Mouse (Mus musculus) kidney, embryonic 16.5 days (tissue): ENCODE measurements at regions not wholly inside any gene's neighbourhood (a gene's known extent, or its start where the extent isn't known, plus 50 kb on each side); places are given as distances from the start of the nearest gene placed in this dataset.

Experiments used
- ATAC-seq: fragments of 200-750 bp; cut with Nextera tagmentation; 2 replicates; pipeline ENCODE4 v1.8.0; 2017; ENCODE audit warnings: moderate TSS enrichment; ENCODE audit not compliant: low FRiP score, low TSS enrichment
- H3K27ac ChIP-seq: fragments of 300-500 bp; sonication (generic); 2 replicates; pipeline ENCODE4 v1.5.1; 2014; ENCODE audit warnings: low read length
- H3K27me3 ChIP-seq: fragments of 300-500 bp; sonication (generic); 2 replicates; pipeline ENCODE4 v1.6.1; 2014; ENCODE audit warnings: low read length, control low read depth, mixed read lengths; ENCODE audit not compliant: insufficient read depth
- H3K36me3 ChIP-seq: fragments of 300-500 bp; sonication (generic); 2 replicates; pipeline ENCODE4 v1.6.1; 2014; ENCODE audit warnings: low read length, control low read depth, mixed read lengths; ENCODE audit not compliant: insufficient read depth
- H3K4me1 ChIP-seq: fragments of 300-500 bp; sonication (generic); 2 replicates; pipeline ENCODE4 v1.6.1; 2014; ENCODE audit warnings: low read length, control low read depth, mixed read lengths; ENCODE audit not compliant: insufficient read depth
- H3K4me2 ChIP-seq: fragments of 300-500 bp; sonication (generic); replicated peaks from 2 replicates; pipeline ENCODE4 v1.6.1; 2014; ENCODE audit warnings: low read depth, low read length
- H3K4me3 ChIP-seq: fragments of 300-500 bp; sonication (generic); 2 replicates; pipeline ENCODE4 v1.5.1; 2014; ENCODE audit warnings: mild to moderate bottlenecking, low read length
- H3K9ac ChIP-seq: fragments of 300-500 bp; sonication (generic); replicated peaks from 2 replicates; pipeline ENCODE4 v1.6.1; 2014; ENCODE audit warnings: low read length
- H3K9me3 ChIP-seq: fragments of 300-500 bp; sonication (generic); 2 replicates; pipeline ENCODE4 v1.6.1; 2016; ENCODE audit warnings: low read length, control low read depth
- WGBS: fragments of 180-500 bp; shearing (Covaris S2); extraction: QIAGEN DNeasy Blood & Tissue Kit; methylation state at CpG from one replicate; pipeline ENCODE4 v1.1.7; 2014; 5-methylcytosine and 5-hydroxymethylcytosine counted together

GRCm38 (mm10) chr3:52756816-52757215 is 260.2 kb downstream of the Cog6 start:
- H3K27ac ChIP-seq: no peak overlapping the region
- WGBS: 89% methylated on average over 5 of the region's 5 CpGs
- H3K4me2 ChIP-seq: no peak overlapping the region

GRCm38 (mm10) chr3:52756006-52756405 is 261.0 kb downstream of the Cog6 start:
- Histone ChIP-seq H3K36me3 (no peaks in the 10 kb centered on the region), H3K9ac (no peak overlapping the region), H3K9me3 (no peaks in the 10 kb centered on the region), H3K27ac (no peak overlapping the region), H3K4me1 (peaks cover 29% of the 10 kb centered on the region), H3K4me3 (no peak overlapping the region), H3K4me2 (no peak overlapping the region), H3K27me3 (no peaks in the 10 kb centered on the region)
- no peak for ATAC-seq
- 42% methylated on average over 5 of the region's 5 CpGs for WGBS

More at GRCm38 (mm10) chr3:52756816-52757215, 260.2 kb downstream of the Cog6 start:
- no peaks in the 10 kb centered on the region for H3K36me3 ChIP-seq
- H3K4me3 ChIP-seq: no peak overlapping the region
- no peak for ATAC-seq
- H3K4me1 ChIP-seq: peaks cover 29% of the 10 kb centered on the region
- H3K9me3 ChIP-seq: no peaks in the 10 kb centered on the region
- no peak overlapping the region for H3K9ac ChIP-seq
- H3K27me3 ChIP-seq: no peaks in the 10 kb centered on the region

DNA sequence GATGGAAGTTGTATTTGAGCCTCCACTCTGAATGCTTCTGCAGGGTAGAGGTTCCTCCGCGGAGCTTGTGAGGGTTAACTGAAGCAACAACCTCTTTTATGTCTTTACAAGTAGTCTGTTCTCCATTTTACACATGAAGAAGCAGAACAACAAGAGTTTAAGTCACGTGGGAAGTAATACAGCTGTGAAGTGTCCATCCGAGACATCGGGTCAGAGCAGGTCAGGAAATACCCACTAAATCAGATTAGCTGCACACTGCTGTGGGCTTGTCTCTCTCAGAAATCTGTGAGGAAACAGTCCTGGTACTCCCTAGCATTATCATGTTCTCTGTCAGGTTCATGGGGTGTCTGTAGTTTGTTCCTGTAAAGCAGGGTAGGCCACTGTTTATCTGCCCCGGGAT is 262.1 kb downstream of the Cog6 start:
- Histone ChIP-seq H3K9ac (no peak overlapping the region), H3K27me3 (no peaks in the 10 kb centered on the region), H3K9me3 (no peaks in the 10 kb centered on the region), H3K4me3 (no peak overlapping the region), H3K4me1 (peaks cover 29% of the 10 kb centered on the region), H3K27ac (peak overlapping the region; percentile 70), H3K36me3 (no peaks in the 10 kb centered on the region), H3K4me2 (peak overlapping the region; percentile 11; the same call in 1 of the 2 replicates)
- ATAC-seq: peak; percentile 88
- 6% methylated on average over 6 of the region's 6 CpGs for WGBS

GRCm38 (mm10) chr3:52754401-52754800 is 262.6 kb downstream of the Cog6 start:
- Histone ChIP-seq H3K36me3 (no peaks in the 10 kb centered on the region), H3K4me3 (no peak overlapping the region), H3K9me3 (no peaks in the 10 kb centered on the region), H3K4me2 (0 out of 2 replicates have a peak overlapping the region, but pooled peaks have one; percentile 11), H3K4me1 (peaks cover 29% of the 10 kb centered on the region), H3K27ac (peak overlapping the region; percentile 70; the same call in 1 of the 2 replicates), H3K27me3 (no peaks in the 10 kb centered on the region), H3K9ac (no peak overlapping the region)
- ATAC-seq: 0 out of 2 replicates have a peak, but pooled peaks have one; percentile 39
- 32% methylated on average over 4 of the region's 4 CpGs for WGBS

- Histone ChIP-seq H3K36me3 (no peaks in the 10 kb centered on the region), H3K4me2 (no peak overlapping the region), H3K27ac (no peak overlapping the region), H3K4me3 (no peak overlapping the region), H3K4me1 (no peaks in the 10 kb centered on the region), H3K9me3 (no peaks in the 10 kb centered on the region), H3K27me3 (no peaks in the 10 kb centered on the region), H3K9ac (no peak overlapping the region)
- 69% methylated on average over 3 of the region's 3 CpGs for WGBS
- ATAC-seq: no peak
Observed at GRCm38 (mm10) chr3:52746917-52747316, 270.1 kb downstream of the Cog6 start.

- Histone ChIP-seq H3K4me3 (no peak overlapping the region), H3K36me3 (no peaks in the 10 kb centered on the region), H3K4me1 (no peaks in the 10 kb centered on the region), H3K9ac (no peak overlapping the region), H3K4me2 (no peak overlapping the region), H3K27ac (no peak overlapping the region), H3K9me3 (no peaks in the 10 kb centered on the region), H3K27me3 (no peaks in the 10 kb centered on the region)
- ATAC-seq: peak; percentile 42; the same call in 1 of the 2 replicates
- 69% methylated on average over 8 of the region's 8 CpGs for WGBS
Observed at GRCm38 (mm10) chr3:52744334-52744733, 272.7 kb downstream of the Cog6 start.

DNA sequence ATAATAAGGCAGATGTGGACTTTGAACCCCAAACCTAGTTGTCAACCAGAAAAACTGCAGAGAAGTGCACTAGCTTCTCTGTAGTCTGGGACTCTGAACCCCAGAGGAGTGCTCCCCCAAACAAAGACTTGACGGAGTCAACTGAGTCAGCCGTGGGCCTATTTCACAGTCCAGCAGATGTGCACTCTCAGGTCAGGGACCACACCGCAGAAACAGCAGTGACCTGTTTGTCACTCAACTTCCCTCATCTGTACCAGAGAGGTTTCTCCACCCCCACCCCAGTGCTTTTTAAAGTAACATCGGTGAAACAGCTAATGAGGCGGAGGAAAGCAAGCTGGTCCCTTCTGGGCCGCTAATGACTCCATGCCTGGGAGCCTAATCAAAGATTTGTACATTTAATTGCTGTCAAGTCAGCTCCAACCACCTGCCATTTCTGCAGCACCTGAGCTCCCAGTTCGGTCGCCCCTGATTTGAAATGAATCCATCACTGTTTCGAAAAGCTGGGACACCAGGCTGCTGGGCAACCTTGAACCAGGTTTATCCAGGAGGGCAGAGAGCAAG is 276.5 kb downstream of the Cog6 start:
- Histone ChIP-seq H3K4me2 (no peak overlapping the region), H3K9me3 (no peaks in the 10 kb centered on the region), H3K4me1 (no peaks in the 10 kb centered on the region), H3K9ac (no peak overlapping the region), H3K4me3 (no peak overlapping the region), H3K36me3 (no peaks in the 10 kb centered on the region), H3K27me3 (no peaks in the 10 kb centered on the region), H3K27ac (no peak overlapping the region)
- WGBS: 54% methylated on average over 9 of the region's 9 CpGs
- ATAC-seq: no peak

DNA sequence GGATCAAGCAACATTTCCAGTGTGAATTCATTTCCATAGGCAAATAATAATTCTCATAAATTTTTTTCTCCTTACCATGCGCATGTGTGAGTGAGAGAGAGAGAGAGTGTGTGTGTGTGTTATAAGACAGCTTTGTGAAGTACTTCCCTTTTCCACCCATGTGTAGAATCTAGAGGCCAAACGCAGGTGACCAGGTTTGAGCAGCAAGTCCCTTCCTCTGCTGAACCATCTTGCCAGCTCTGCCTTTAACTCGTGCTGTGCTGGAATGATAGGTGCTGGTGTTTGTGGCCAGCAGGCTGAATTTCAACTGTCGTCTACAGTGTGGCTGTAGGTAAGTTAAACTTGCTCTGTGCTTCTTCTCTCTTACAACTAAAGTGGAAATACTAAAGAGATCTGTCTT is 277.5 kb downstream of the Cog6 start:
- Histone ChIP-seq H3K4me1 (no peaks in the 10 kb centered on the region), H3K9me3 (no peaks in the 10 kb centered on the region), H3K27ac (no peak overlapping the region), H3K27me3 (no peaks in the 10 kb centered on the region), H3K4me2 (no peak overlapping the region), H3K9ac (no peak overlapping the region), H3K36me3 (no peaks in the 10 kb centered on the region), H3K4me3 (no peak overlapping the region)
- 67% methylated on average over 4 of the region's 4 CpGs for WGBS
- no peak for ATAC-seq

- WGBS: 59% methylated on average over 5 of the region's 5 CpGs
- no peak for ATAC-seq
- H3K9ac ChIP-seq: no peak overlapping the region
- no peaks in the 10 kb centered on the region for H3K9me3 ChIP-seq
- no peaks in the 10 kb centered on the region for H3K36me3 ChIP-seq
- no peaks in the 10 kb centered on the region for H3K4me1 ChIP-seq
- H3K4me2 ChIP-seq: no peak overlapping the region
- H3K27ac ChIP-seq: no peak overlapping the region
- H3K4me3 ChIP-seq: no peak overlapping the region
- no peaks in the 10 kb centered on the region for H3K27me3 ChIP-seq
Observed at GRCm38 (mm10) chr3:52738386-52738785, 278.7 kb downstream of the Cog6 start.

DNA sequence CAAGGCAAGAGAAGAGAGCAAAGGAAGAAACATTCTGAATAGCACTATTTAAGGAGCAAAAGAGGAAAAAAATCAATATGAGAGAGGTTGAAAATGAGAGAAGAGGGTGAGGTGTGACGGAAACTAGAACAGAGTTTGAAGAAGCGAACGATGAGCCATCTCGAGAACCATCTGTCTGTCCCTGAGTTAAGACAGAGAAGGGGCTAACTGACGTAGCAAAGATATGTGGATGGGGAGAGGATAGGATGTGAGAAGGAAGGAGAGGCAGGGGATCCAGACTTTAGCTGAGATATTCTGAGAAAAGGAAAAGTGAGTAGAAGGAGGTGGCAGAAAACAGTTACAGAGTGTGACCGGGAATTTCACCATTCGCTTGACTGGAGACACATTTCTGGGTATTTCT is 281.1 kb downstream of the Cog6 start:
- 0 out of 2 replicates have a peak, but pooled peaks cover 5% of the 10 kb centered on the region for H3K4me1 ChIP-seq
- no peaks in the 10 kb centered on the region for H3K36me3 ChIP-seq
- no peaks in the 10 kb centered on the region for H3K9me3 ChIP-seq
- H3K4me2 ChIP-seq: no peak overlapping the region
- H3K27ac ChIP-seq: no peak overlapping the region
- ATAC-seq: no peak
- no peak overlapping the region for H3K9ac ChIP-seq
- 92% methylated on average over 7 of the region's 7 CpGs for WGBS
- H3K27me3 ChIP-seq: no peaks in the 10 kb centered on the region
- no peak overlapping the region for H3K4me3 ChIP-seq
